Mouse (Mus musculus) embryonic facial prominence, embryonic 10.5 days (tissue): Measurements from ENCODE around the gene Nr1h2. TPM values are rescaled to one million over a fixed set of nuclear protein-coding genes. Genes with fewer than 3 reads are reported as not detected.

Experiments used
- DNase-seq: peaks from one replicate; pipeline ENCODE4 v3.0.0-alpha.2; 2017; ENCODE audit warnings: low spot score
- H3K27ac ChIP-seq: fragments of 300-500 bp; sonication (generic); replicated peaks from 2 replicates; pipeline ENCODE4 v1.5.1; 2016; ENCODE audit warnings: mild to moderate bottlenecking
- H3K27me3 ChIP-seq: fragments of 300-500 bp; sonication (generic); replicated peaks from 2 replicates; pipeline ENCODE4 v1.6.1; 2016; ENCODE audit warnings: low read depth, mild to moderate bottlenecking; ENCODE audit not compliant: poor library complexity, severe bottlenecking
- H3K36me3 ChIP-seq: fragments of 300-500 bp; sonication (generic); replicated peaks from 2 replicates; pipeline ENCODE4 v1.6.1; 2016; ENCODE audit warnings: mild to moderate bottlenecking, moderate library complexity
- H3K4me1 ChIP-seq: fragments of 300-500 bp; sonication (generic); 2 replicates; pipeline ENCODE4 v1.6.1; 2016
- H3K4me3 ChIP-seq: fragments of 300-500 bp; sonication (generic); 2 replicates; pipeline ENCODE4 v1.5.1; 2016; ENCODE audit warnings: mild to moderate bottlenecking, moderate library complexity
- H3K9me3 ChIP-seq: fragments of 300-500 bp; sonication (generic); 2 replicates; pipeline ENCODE4 v1.6.1; 2016; ENCODE audit warnings: mild to moderate bottlenecking
- WGBS: fragments of 180-500 bp; shearing (Covaris S2); methylation state at CpG from one replicate; pipeline ENCODE4 v1.1.7; 2016; 5-methylcytosine and 5-hydroxymethylcytosine counted together
- polyA plus RNA-seq: library from polyadenylated mRNA; unstranded; fragments of >200 nt; fragmentation: Nextera tagmentation; extraction: Ambion mirVana; gene quantifications from 2 replicates; pipeline ENCODE4 v1.2.1, GENCODE M21; 2016

Gene Nr1h2
- polyA plus RNA-seq, 1 experiment from 2014 or later = 75.0 TPM

GRCm38 (mm10) chr7:44593051-44593450 lies 39.3 kb upstream of the Nr1h2 start:
- peaks cover 56% of the 10 kb centered on the region for H3K27me3 ChIP-seq
- 2% methylated on average over 15 of the region's 15 CpGs for WGBS

GRCm38 (mm10) chr7:44591348-44592116 lies 37.8 kb upstream of the Nr1h2 start:
- Histone ChIP-seq H3K9me3 (no peaks in the 10 kb centered on the region), H3K4me1 (peaks cover 78% of the 10 kb centered on the region), H3K27ac (peak overlapping the region; percentile 49), H3K36me3 (peaks cover 8% of the 10 kb centered on the region), H3K4me3 (peak overlapping the region; percentile 77), H3K27me3 (peaks cover 71% of the 10 kb centered on the region)
- WGBS = under 1% methylated on average over 60 of the region's 60 CpGs
- peak; percentile 47 for DNase-seq

More at GRCm38 (mm10) chr7:44593051-44593450, 39.3 kb upstream of the Nr1h2 start:
- Histone ChIP-seq H3K4me1 (peaks cover 75% of the 10 kb centered on the region), H3K9me3 (no peaks in the 10 kb centered on the region), H3K27ac (no peak overlapping the region), H3K4me3 (peak overlapping the region; percentile 77), H3K36me3 (peaks cover 8% of the 10 kb centered on the region)
- DNase-seq = no peak

- peak; percentile 98 for DNase-seq
- under 1% methylated on average over 80 of the region's 80 CpGs for WGBS
- H3K27me3 ChIP-seq = peaks cover 78% of the 10 kb centered on the region
- H3K4me1 ChIP-seq = peaks cover 81% of the 10 kb centered on the region
- H3K9me3 ChIP-seq = no peaks in the 10 kb centered on the region
- H3K36me3 ChIP-seq = peaks cover under 1% of the 10 kb centered on the region; the same call in 1 of the 2 replicates
- H3K27ac ChIP-seq = peak within 1 kb of the TSS; percentile 49
- H3K4me3 ChIP-seq = peak within 1 kb of the TSS; percentile 77
Measured at GRCm38 (mm10) chr7:44590402-44591347, 36.9 kb upstream of the Nr1h2 start, which contains the start of gene Kcnc3. Kcnc3 (plus strand) TSS chr7:44590664.

GRCm38 (mm10) chr7:44589946-44590345 lies 36.2 kb upstream of the Nr1h2 start:
- Histone ChIP-seq H3K4me3 (peak overlapping the region; percentile 77), H3K36me3 (no peaks in the 10 kb centered on the region), H3K27me3 (peaks cover 85% of the 10 kb centered on the region), H3K4me1 (peaks cover 81% of the 10 kb centered on the region), H3K27ac (peak overlapping the region; percentile 49; the same call in 1 of the 2 replicates), H3K9me3 (no peaks in the 10 kb centered on the region)
- DNase-seq = peak; percentile 43
- under 1% methylated on average over 13 of the region's 13 CpGs for WGBS

GRCm38 (mm10) chr7:44589149-44589548 lies 35.4 kb upstream of the Nr1h2 start:
- WGBS = under 1% methylated on average over 33 of the region's 33 CpGs
- DNase-seq = peak; percentile 91
- H3K4me3 ChIP-seq = peak overlapping the region; percentile 77
- peaks cover 87% of the 10 kb centered on the region for H3K27me3 ChIP-seq
- peaks cover 76% of the 10 kb centered on the region for H3K4me1 ChIP-seq
- H3K9me3 ChIP-seq = no peaks in the 10 kb centered on the region
- H3K27ac ChIP-seq = peak overlapping the region; percentile 41; the same call in 1 of the 2 replicates
- no peaks in the 10 kb centered on the region for H3K36me3 ChIP-seq

GRCm38 (mm10) chr7:44588338-44588737 lies 34.6 kb upstream of the Nr1h2 start:
- Histone ChIP-seq H3K27me3 (peaks cover 80% of the 10 kb centered on the region), H3K27ac (0 out of 2 replicates have a peak overlapping the region, but pooled peaks have one; percentile 41), H3K4me1 (peaks cover 68% of the 10 kb centered on the region), H3K36me3 (no peaks in the 10 kb centered on the region), H3K9me3 (no peaks in the 10 kb centered on the region), H3K4me3 (peak overlapping the region; percentile 77)
- 10% methylated on average over 12 of the region's 12 CpGs for WGBS
- DNase-seq = no peak

GRCm38 (mm10) chr7:44587676-44588075 lies 33.9 kb upstream of the Nr1h2 start:
- DNase-seq = no peak
- Histone ChIP-seq H3K9me3 (no peaks in the 10 kb centered on the region), H3K4me1 (peaks cover 61% of the 10 kb centered on the region), H3K36me3 (no peaks in the 10 kb centered on the region), H3K27me3 (peaks cover 75% of the 10 kb centered on the region), H3K27ac (no peak overlapping the region), H3K4me3 (peak overlapping the region; percentile 77)
- WGBS = 31% methylated on average over 6 of the region's 6 CpGs

GRCm38 (mm10) chr7:44586930-44587329 lies 33.2 kb upstream of the Nr1h2 start:
- H3K36me3 ChIP-seq = no peaks in the 10 kb centered on the region
- under 1% methylated on average over 18 of the region's 18 CpGs for WGBS
- peaks cover 72% of the 10 kb centered on the region for H3K27me3 ChIP-seq
- peak overlapping the region; percentile 24; the same call in 1 of the 2 replicates for H3K27ac ChIP-seq
- H3K4me3 ChIP-seq = peak overlapping the region; percentile 77
- no peaks in the 10 kb centered on the region for H3K9me3 ChIP-seq
- H3K4me1 ChIP-seq = peaks cover 54% of the 10 kb centered on the region
- peak; percentile 81 for DNase-seq

GRCm38 (mm10) chr7:44586518-44586917 lies 32.8 kb upstream of the Nr1h2 start:
- Histone ChIP-seq H3K4me1 (peaks cover 49% of the 10 kb centered on the region), H3K27me3 (peaks cover 72% of the 10 kb centered on the region)
- 13% methylated on average over 19 of the region's 19 CpGs for WGBS

GRCm38 (mm10) chr7:44585606-44586005 lies 31.9 kb upstream of the Nr1h2 start:
- 93% methylated on average over 6 of the region's 6 CpGs for WGBS
- no peak for DNase-seq
- H3K27me3 ChIP-seq = peaks cover 66% of the 10 kb centered on the region

More at GRCm38 (mm10) chr7:44586518-44586917, 32.8 kb upstream of the Nr1h2 start:
- peak; percentile 44 for DNase-seq
- no peaks in the 10 kb centered on the region for H3K9me3 ChIP-seq
- peak overlapping the region; percentile 77 for H3K4me3 ChIP-seq
- no peaks in the 10 kb centered on the region for H3K36me3 ChIP-seq
- peak overlapping the region; percentile 61 for H3K27ac ChIP-seq

GRCm38 (mm10) chr7:44584921-44585320 lies 31.2 kb upstream of the Nr1h2 start:
- Histone ChIP-seq H3K4me3 (peak overlapping the region; percentile 5; the same call in 1 of the 2 replicates), H3K27ac (no peak overlapping the region), H3K9me3 (no peaks in the 10 kb centered on the region), H3K27me3 (peaks cover 62% of the 10 kb centered on the region), H3K4me1 (peaks cover 35% of the 10 kb centered on the region), H3K36me3 (no peaks in the 10 kb centered on the region)
- DNase-seq = no peak
- 89% methylated on average over 6 of the region's 6 CpGs for WGBS

More at GRCm38 (mm10) chr7:44585606-44586005, 31.9 kb upstream of the Nr1h2 start:
- Histone ChIP-seq H3K4me3 (no peak overlapping the region), H3K4me1 (peaks cover 41% of the 10 kb centered on the region), H3K9me3 (no peaks in the 10 kb centered on the region), H3K36me3 (no peaks in the 10 kb centered on the region), H3K27ac (no peak overlapping the region)

- WGBS = 83% methylated on average over 4 of the region's 4 CpGs
- peaks cover 56% of the 10 kb centered on the region for H3K27me3 ChIP-seq
Measured at GRCm38 (mm10) chr7:44584265-44584804, 30.6 kb upstream of the Nr1h2 start.

More at GRCm38 (mm10) chr7:44584265-44584804, 30.6 kb upstream of the Nr1h2 start:
- no peak overlapping the region for H3K4me3 ChIP-seq
- no peak for DNase-seq
- no peak overlapping the region for H3K27ac ChIP-seq
- H3K36me3 ChIP-seq = no peaks in the 10 kb centered on the region
- H3K9me3 ChIP-seq = no peaks in the 10 kb centered on the region
- H3K4me1 ChIP-seq = peaks cover 29% of the 10 kb centered on the region
